Mouse (Mus musculus) MEL (cell line): ENCODE measurements at regions not wholly inside any gene's neighbourhood (a gene's known extent, or its start where the extent isn't known, plus 50 kb on each side); places are given as distances from the start of the nearest gene placed in this dataset.

Experiments used
- DNase-seq: peaks from one replicate; pipeline ENCODE4 v3.0.0; 2011; ENCODE audit warnings: low read depth, low spot score
- H3K27ac ChIP-seq: 2 replicates; pipeline ENCODE4 v1.5.1; 2012; ENCODE audit warnings: low read depth, mild to moderate bottlenecking, control low read depth, low read length, moderate library complexity; ENCODE audit not compliant: control insufficient read depth
- H3K27me3 ChIP-seq, 2 experiments: fragments of 150-350 bp in 1 of 2; sonication (generic) in 1 of 2; 2 replicates each; pipeline ENCODE4 v1.6.1; 2012; ENCODE audit warnings: low read length in 2 of 2, mild to moderate bottlenecking in 2 of 2, improper control_type of control experiment in 1 of 2, moderate library complexity in 1 of 2; ENCODE audit not compliant: insufficient read depth in 2 of 2, control insufficient read depth in 1 of 2
- H3K36me3 ChIP-seq, 2 experiments: 2 replicates each; pipeline ENCODE4 v1.6.1; 2012 to 2014; ENCODE audit warnings: low read length in 2 of 2, improper control_type of control experiment in 1 of 2, inconsistent platforms in 1 of 2, mild to moderate bottlenecking in 1 of 2; ENCODE audit not compliant: insufficient read depth in 2 of 2, control insufficient read depth in 1 of 2
- H3K4me1 ChIP-seq, 2 experiments: fragments of 150-350 bp in 1 of 2; sonication (generic) in 1 of 2; 2 replicates each; pipeline ENCODE4 v1.6.1; 2012; ENCODE audit warnings: low read length in 2 of 2, improper control_type of control experiment in 1 of 2, mild to moderate bottlenecking in 1 of 2; ENCODE audit not compliant: insufficient read depth in 2 of 2, control insufficient read depth in 1 of 2
- H3K4me3 ChIP-seq, 2 experiments: fragments of 150-350 bp in 1 of 2; sonication (generic) in 1 of 2; 2 replicates each; pipeline ENCODE4 v1.5.1; 2012; ENCODE audit warnings: low read depth in 2 of 2, low read length in 2 of 2, mild to moderate bottlenecking in 2 of 2, moderate library complexity in 2 of 2, control low read depth in 1 of 2, improper control_type of control experiment in 1 of 2; ENCODE audit not compliant: control insufficient read depth in 1 of 2, insufficient read depth in 1 of 2
- H3K79me2 ChIP-seq: 2 replicates; pipeline ENCODE4 v1.6.1; 2012; ENCODE audit warnings: mild to moderate bottlenecking, low read length, moderate library complexity; ENCODE audit not compliant: control insufficient read depth, poor library complexity, insufficient read depth
- H3K9ac ChIP-seq: 2 replicates; pipeline ENCODE4 v1.6.1; 2012; ENCODE audit warnings: low read depth, mild to moderate bottlenecking, control low read depth, low read length, moderate library complexity; ENCODE audit not compliant: control insufficient read depth, poor library complexity, severe bottlenecking
- H3K9me3 ChIP-seq: fragments of 150-350 bp; sonication (generic); replicated peaks from 2 replicates; pipeline ENCODE4 v1.6.1; 2012; ENCODE audit warnings: mild to moderate bottlenecking, low read length, improper control_type of control experiment, moderate library complexity; ENCODE audit not compliant: insufficient read depth
- BHLHE40 ChIP-seq: IDR thresholded peaks from 2 replicates; pipeline ENCODE4 v1.6.1; 2012; ENCODE audit warnings: low read depth, mild to moderate bottlenecking, inconsistent platforms, low read length, improper control_type of control experiment, borderline replicate concordance
- CHD2 ChIP-seq: IDR thresholded peaks from 2 replicates; pipeline ENCODE4 v1.6.1; 2011; ENCODE audit warnings: low read length, improper control_type of control experiment
- CTCF ChIP-seq, 3 experiments: IDR thresholded peaks in 2 of 3; conservative IDR thresholded peaks in 1 of 3; 2 replicates each; pipeline ENCODE4 v1.5.1; 2011 to 2012; ENCODE audit warnings: low read length in 3 of 3, low read depth in 2 of 3, mild to moderate bottlenecking in 2 of 3, improper control_type of control experiment in 1 of 3, inconsistent platforms in 1 of 3, mixed read lengths in 1 of 3, moderate library complexity in 1 of 3; ENCODE audit not compliant: control insufficient read depth in 1 of 3, insufficient read depth in 1 of 3, poor library complexity in 1 of 3, severe bottlenecking in 1 of 3
- E2F4 ChIP-seq: IDR thresholded peaks from 2 replicates; pipeline ENCODE4 v1.6.1; 2011; ENCODE audit warnings: low read depth, low read length, improper control_type of control experiment, borderline replicate concordance
- ETS1 ChIP-seq: IDR thresholded peaks from 2 replicates; pipeline ENCODE4 v1.6.1; 2012; ENCODE audit warnings: low read depth, mild to moderate bottlenecking, inconsistent platforms, low read length, improper control_type of control experiment, moderate library complexity
- GABPA ChIP-seq: IDR thresholded peaks from 2 replicates; pipeline ENCODE4 v1.6.1; 2012; ENCODE audit warnings: low read depth, mild to moderate bottlenecking, inconsistent platforms, low read length, improper control_type of control experiment, moderate library complexity
- GATA1 ChIP-seq: IDR thresholded peaks from 2 replicates; pipeline ENCODE4 v1.6.1; 2011; ENCODE audit warnings: low read depth, low read length, improper control_type of control experiment
- HCFC1 ChIP-seq: IDR thresholded peaks from 2 replicates; pipeline ENCODE4 v1.6.1; 2012; ENCODE audit warnings: low read depth, mild to moderate bottlenecking, inconsistent platforms, low read length, improper control_type of control experiment, moderate library complexity
- JUND ChIP-seq: IDR thresholded peaks from 2 replicates; pipeline ENCODE4 v1.6.1; 2011; ENCODE audit warnings: low read depth, mild to moderate bottlenecking, improper control_type of control experiment, low read length
- MAX ChIP-seq: IDR thresholded peaks from 2 replicates; pipeline ENCODE4 v1.6.1; 2011; ENCODE audit warnings: low read length, improper control_type of control experiment
- MAZ ChIP-seq: IDR thresholded peaks from 2 replicates; pipeline ENCODE4 v1.6.1; 2012; ENCODE audit warnings: low read depth, mild to moderate bottlenecking, inconsistent platforms, low read length, improper control_type of control experiment
- MXI1 ChIP-seq: IDR thresholded peaks from 2 replicates; pipeline ENCODE4 v1.6.1; 2011; ENCODE audit warnings: mild to moderate bottlenecking, low read depth, low read length, improper control_type of control experiment
- MYC ChIP-seq: IDR thresholded peaks from 2 replicates; pipeline ENCODE4 v1.6.1; 2011; ENCODE audit warnings: low read depth, mild to moderate bottlenecking, low read length, improper control_type of control experiment, moderate library complexity
- POLR2A ChIP-seq, 2 experiments: IDR thresholded peaks; 2 replicates each; pipeline ENCODE4 v1.6.1; 2011 to 2012; ENCODE audit warnings: low read length in 2 of 2, mild to moderate bottlenecking in 2 of 2, control low read depth in 1 of 2, improper control_type of control experiment in 1 of 2, low read depth in 1 of 2, moderate library complexity in 1 of 2; ENCODE audit not compliant: control insufficient read depth in 1 of 2, insufficient read depth in 1 of 2, poor library complexity in 1 of 2
- RAD21 ChIP-seq: IDR thresholded peaks from 2 replicates; pipeline ENCODE4 v1.6.1; 2011; ENCODE audit warnings: mild to moderate bottlenecking, low read depth, low read length, improper control_type of control experiment
- RCOR1 ChIP-seq: IDR thresholded peaks from 2 replicates; pipeline ENCODE4 v1.6.1; 2012; ENCODE audit warnings: low read depth, mild to moderate bottlenecking, inconsistent platforms, low read length, improper control_type of control experiment
- SIN3A ChIP-seq: IDR thresholded peaks from 2 replicates; pipeline ENCODE4 v1.6.1; 2012; ENCODE audit warnings: low read length, improper control_type of control experiment, inconsistent platforms
- SMC3 ChIP-seq: IDR thresholded peaks from 2 replicates; pipeline ENCODE4 v1.6.1; 2011; ENCODE audit warnings: low read depth, low read length, improper control_type of control experiment
- TCF12 ChIP-seq: IDR thresholded peaks from 2 replicates; pipeline ENCODE4 v1.6.1; 2014; ENCODE audit warnings: low read depth, mild to moderate bottlenecking, inconsistent platforms, low read length, improper control_type of control experiment, moderate library complexity
- USF1 ChIP-seq: IDR thresholded peaks from 2 replicates; pipeline ENCODE4 v1.6.1; 2014; ENCODE audit warnings: low read depth, mild to moderate bottlenecking, inconsistent platforms, low read length, improper control_type of control experiment, moderate library complexity
- ZNF384 ChIP-seq: IDR thresholded peaks from 2 replicates; pipeline ENCODE4 v1.6.1; 2012; ENCODE audit warnings: low read depth, mild to moderate bottlenecking, inconsistent platforms, low read length, improper control_type of control experiment

- Histone ChIP-seq H3K4me1 (no peaks in the 10 kb centered on the region), H3K27ac (no peak overlapping the region), H3K36me3 (no peaks in the 10 kb centered on the region), H3K27me3 (no peaks in the 10 kb centered on the region), H3K4me3 (no peak overlapping the region), H3K9ac (no peak overlapping the region), H3K9me3 (no peaks in the 10 kb centered on the region), H3K79me2 (no peaks in the 10 kb centered on the region)
- TF ChIP-seq POLR2A (IDR thresholded peaks at IDR 0.05; ENCODE audit: control insufficient read depth in 1 of 2, insufficient read depth in 1 of 2, low read depth in 1 of 2, low read length in 2 of 2, poor library complexity in 1 of 2), result no peak
- no peak for TF ChIP-seq JUND
- no peak for TF ChIP-seq MXI1
- no peak for TF ChIP-seq CHD2
- no peak for TF ChIP-seq MAX
- no peak for TF ChIP-seq MAZ
- TF ChIP-seq ZNF384, result no peak
- no peak for TF ChIP-seq HCFC1
- no peak for TF ChIP-seq SIN3A
- no peak for TF ChIP-seq RCOR1
- no peak for DNase-seq
These were observed 298.5 kb upstream of the Ppargc1a start for GRCm38 (mm10) chr5:51866002-51866401.

DNA sequence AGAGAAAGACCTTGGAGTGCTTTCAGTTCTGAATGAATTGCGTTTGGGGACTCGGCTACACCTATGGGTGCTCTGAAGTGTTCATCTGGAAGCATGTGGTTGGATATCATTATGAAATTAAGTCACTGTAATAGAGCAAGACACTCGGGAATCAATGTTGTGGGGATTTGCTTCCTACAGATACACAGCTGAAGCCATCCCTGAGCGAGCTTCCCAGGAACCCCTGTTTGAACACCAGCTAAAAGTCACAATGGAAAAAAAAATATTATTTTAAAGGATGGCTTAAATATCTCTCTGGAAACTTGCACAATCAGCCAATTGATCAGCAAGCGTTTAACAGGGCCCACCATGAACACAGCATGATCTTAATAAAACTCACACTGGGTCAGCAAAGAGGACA, 293.0 kb upstream of the Ppargc1a start:
- Histone ChIP-seq H3K9me3 (no peaks in the 10 kb centered on the region), H3K36me3 (peaks cover 0 to 2% of the 10 kb centered on the region in 2 experiments; a peak in 1 of 4 replicates), H3K27me3 (no peaks in the 10 kb centered on the region), H3K27ac (no peak overlapping the region), H3K4me1 (no peaks in the 10 kb centered on the region), H3K4me3 (no peak overlapping the region), H3K79me2 (no peaks in the 10 kb centered on the region), H3K9ac (no peak overlapping the region)
- no peak for DNase-seq
- TF ChIP-seq MAZ (no peak), USF1 (no peak), HCFC1 (no peak), GABPA (no peak), JUND (no peak)

GRCm38 (mm10) chr5:51853456-51854124, 286.1 kb upstream of the Ppargc1a start:
- Histone ChIP-seq H3K27ac (no peak overlapping the region), H3K27me3 (no peaks in the 10 kb centered on the region)
- no peak for TF ChIP-seq MXI1
- TF ChIP-seq GATA1, result 0 out of 2 replicates have a peak, but pooled peaks have one; percentile 13
- no peak for TF ChIP-seq E2F4
- peak in 2 of 3 experiments; percentile 5 to 17; a peak in 1 of 6 replicates for TF ChIP-seq CTCF (IDR thresholded peaks at IDR 0.05 in 2 of 3, conservative IDR thresholded peaks at IDR 0.05 in 1 of 3; ENCODE audit: control insufficient read depth in 1 of 3, insufficient read depth in 1 of 3, low read depth in 2 of 3, low read length in 3 of 3, poor library complexity in 1 of 3, severe bottlenecking in 1 of 3)
- peak; percentile 28; the same call in 1 of the 2 replicates for TF ChIP-seq SIN3A
- TF ChIP-seq MYC, result no peak
- no peak for TF ChIP-seq BHLHE40
- peak; percentile 77 for TF ChIP-seq ETS1
- TF ChIP-seq RAD21, result peak; percentile 17; the same call in 1 of the 2 replicates
- peak; percentile 30; the same call in 1 of the 2 replicates for TF ChIP-seq SMC3
- TF ChIP-seq TCF12, result no peak
- TF ChIP-seq, all 39 proteins: peak for 6
- Histone ChIP-seq H3K9me3 (no peaks in the 10 kb centered on the region), H3K4me3 (peak overlapping the region; percentile 64 to 80), H3K79me2 (no peaks in the 10 kb centered on the region), H3K9ac (peak overlapping the region; percentile 60), H3K36me3 (peaks cover 0 to 10% of the 10 kb centered on the region in 2 experiments; a peak in 2 of 4 replicates), H3K4me1 (peaks cover 0 to 6% of the 10 kb centered on the region in 2 experiments; a peak in 2 of 4 replicates)
- DNase-seq, result peak; percentile 47
